Mouse (Mus musculus) C2C12 (cell line): ENCODE results near the gene Ssr3. TPM values are rescaled to one million over a fixed set of nuclear protein-coding genes. Genes with fewer than 3 reads are reported as not detected.
A peak's percentile ranks its signal among the peaks of the same experiment; 100 is the strongest.
"Not testable (repeated sequence)": the region's sequence is repeated elsewhere in the genome, so short reads cannot be mapped to it uniquely, and the experiment has no call there.

Experiments
- H3K27me3 ChIP-seq: one replicate; pipeline ENCODE4 v1.6.1; 2011; ENCODE audit not compliant: control insufficient read depth, insufficient read depth, insufficient read length
- H3K36me3 ChIP-seq: one replicate; pipeline ENCODE4 v1.6.1; 2011; ENCODE audit not compliant: control insufficient read depth, insufficient read depth
- H3K4me3 ChIP-seq: one replicate; pipeline ENCODE4 v1.5.1; 2011; ENCODE audit warnings: mild to moderate bottlenecking, control low read depth; ENCODE audit not compliant: poor library complexity, insufficient read depth, severe bottlenecking
- H3K79me2 ChIP-seq: one replicate; pipeline ENCODE4 v1.6.1; 2011; ENCODE audit not compliant: control insufficient read depth, insufficient read depth
- H3K79me3 ChIP-seq: one replicate; pipeline ENCODE4 v1.6.1; 2011; ENCODE audit warnings: low read depth, control low read depth
- H3ac ChIP-seq: one replicate; pipeline ENCODE3; 2011; ENCODE audit warnings: low read depth; ENCODE audit not compliant: control insufficient read depth, insufficient read length
- CEBPB ChIP-seq: IDR thresholded peaks from one replicate; pipeline ENCODE4 v1.6.1; 2011; ENCODE audit warnings: low read depth, mild to moderate bottlenecking, control low read depth, moderate library complexity
- CTCF ChIP-seq: IDR thresholded peaks from one replicate; pipeline ENCODE4 v1.5.1; 2011; ENCODE audit not compliant: control insufficient read depth, insufficient read depth, insufficient read length
- FOSL1 ChIP-seq: IDR thresholded peaks from one replicate; pipeline ENCODE4 v1.8.0; 2011; ENCODE audit warnings: mild to moderate bottlenecking, low read length; ENCODE audit not compliant: poor library complexity, insufficient read depth, severe bottlenecking
- MAX ChIP-seq: IDR thresholded peaks from one replicate; pipeline ENCODE4 v1.6.1; 2011; ENCODE audit warnings: mild to moderate bottlenecking, control low read depth
- MYOD1 ChIP-seq: IDR thresholded peaks from one replicate; pipeline ENCODE4 v1.6.1; 2011; ENCODE audit warnings: low read depth; ENCODE audit not compliant: control insufficient read depth, insufficient read length
- MYOG ChIP-seq: IDR thresholded peaks from one replicate; pipeline ENCODE4 v1.6.1; 2011; ENCODE audit not compliant: control insufficient read depth, insufficient read length; ENCODE audit errors: extremely low read depth
- USF1 ChIP-seq: IDR thresholded peaks from one replicate; pipeline ENCODE4 v1.6.1; 2011; ENCODE audit warnings: low read depth, mild to moderate bottlenecking, control low read depth, moderate library complexity
- polyA plus RNA-seq: library from polyadenylated mRNA; unstranded; fragments of >200 nt; fragmentation: generic; extraction: Trizol; gene quantifications from one replicate; pipeline ENCODE4 v1.2.1, GENCODE M21; 2012; ENCODE audit warnings: missing spikeins

Gene Ssr3
- polyA plus RNA-seq, 1 experiment = 94.4 TPM

GRCm38 (mm10) chr3:65397566-65397965 is 5.1 kb upstream of the Ssr3 start:
- H3K4me3 ChIP-seq = no peak overlapping the region
- no peak for TF ChIP-seq FOSL1
- TF ChIP-seq MYOG = no peak

DNA sequence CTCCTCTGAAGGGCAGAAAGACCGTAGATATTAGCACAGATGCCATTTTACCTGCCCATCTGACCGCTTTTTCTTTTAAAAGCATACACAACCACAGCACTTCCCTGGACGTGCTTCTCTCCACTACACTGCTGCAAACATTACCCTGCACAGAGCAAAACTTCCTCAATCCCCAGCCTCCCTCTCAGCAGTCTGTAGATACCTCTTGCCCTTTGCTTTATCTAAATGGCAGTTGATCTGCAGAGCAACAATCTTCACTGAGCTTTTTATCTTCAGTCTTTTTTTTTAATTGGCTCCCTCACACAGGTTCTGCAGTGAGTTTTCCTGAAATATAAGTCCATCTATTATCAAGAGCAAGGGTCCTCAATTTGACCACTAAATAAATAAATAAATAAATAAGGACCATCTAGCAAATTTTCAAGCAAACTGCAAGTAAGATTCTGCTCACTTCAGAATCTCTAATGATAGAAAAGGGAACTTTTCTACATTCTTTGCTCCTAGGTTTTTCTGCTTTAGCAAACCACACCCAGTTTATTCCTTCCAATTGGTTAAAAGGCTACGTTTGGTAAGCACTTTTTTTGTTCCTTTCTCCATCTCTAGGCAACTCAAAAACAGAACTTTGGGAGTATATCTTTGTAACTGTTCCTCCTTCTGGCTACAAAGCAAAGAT is 4.5 kb upstream of the Ssr3 start:
- Histone ChIP-seq H3K27me3 (no peaks in the 10 kb centered on the region), H3K4me3 (no peak overlapping the region), H3K79me3 (peaks cover 1% of the 10 kb centered on the region), H3ac (no peak overlapping the region), H3K79me2 (peaks cover 4% of the 10 kb centered on the region), H3K36me3 (no peaks in the 10 kb centered on the region)
- TF ChIP-seq MYOD1 = no peak
- no peak for TF ChIP-seq FOSL1
- no peak for TF ChIP-seq MYOG
- TF ChIP-seq CEBPB = no peak
- TF ChIP-seq MAX = no peak
- no peak for TF ChIP-seq CTCF
- TF ChIP-seq USF1 = no peak

More at GRCm38 (mm10) chr3:65397566-65397965, 5.1 kb upstream of the Ssr3 start:
- H3K27me3 ChIP-seq = no peaks in the 10 kb centered on the region
- H3K79me3 ChIP-seq = no peaks in the 10 kb centered on the region
- no peaks in the 10 kb centered on the region for H3K79me2 ChIP-seq
- no peak overlapping the region for H3ac ChIP-seq
- H3K36me3 ChIP-seq = no peaks in the 10 kb centered on the region

DNA sequence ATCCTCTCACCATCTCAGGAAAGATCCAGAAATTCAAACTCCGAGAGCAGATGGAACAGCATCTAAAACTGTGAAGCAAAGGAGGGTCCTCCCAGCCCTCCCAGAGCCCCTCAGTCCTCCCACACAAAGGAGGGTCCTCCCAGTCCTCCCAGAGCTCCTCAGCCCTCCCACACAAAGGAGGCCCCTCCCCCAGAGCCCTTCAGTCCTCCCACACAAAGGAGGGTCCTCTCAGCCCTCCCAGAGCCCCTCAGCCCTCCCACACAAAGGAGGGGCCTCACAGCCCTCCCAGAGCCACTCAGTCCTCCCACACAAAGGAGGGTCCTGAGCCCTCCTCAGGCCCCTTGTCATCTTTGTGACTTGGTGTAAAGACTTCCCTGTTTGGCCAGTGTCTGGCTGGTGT is 2.7 kb upstream of the Ssr3 start:
- not testable (repeated sequence) for H3K27me3 ChIP-seq, H3K4me3 ChIP-seq, H3K36me3 ChIP-seq, H3ac ChIP-seq
- H3K79me2 ChIP-seq = peaks cover 23% of the 10 kb centered on the region
- peaks cover 19% of the 10 kb centered on the region for H3K79me3 ChIP-seq

GRCm38 (mm10) chr3:65391784-65392420 is 521 bp downstream of the Ssr3 start:
- no peaks in the 10 kb centered on the region for H3K27me3 ChIP-seq
- H3K79me2 ChIP-seq = peaks cover 55% of the 10 kb centered on the region
- peak overlapping the region; percentile 82 for H3K4me3 ChIP-seq
- no peak for TF ChIP-seq CEBPB
- TF ChIP-seq MYOG = no peak
- TF ChIP-seq MAX = no peak
- TF ChIP-seq CTCF = no peak
- no peak for TF ChIP-seq FOSL1
- no peak for TF ChIP-seq MYOD1
- no peak for TF ChIP-seq USF1
- H3ac ChIP-seq = peak overlapping the region; percentile 89
- peaks cover 37% of the 10 kb centered on the region for H3K36me3 ChIP-seq
- peaks cover 48% of the 10 kb centered on the region for H3K79me3 ChIP-seq

GRCm38 (mm10) chr3:65391222-65391783 is 1.1 kb downstream of the Ssr3 start:
- Histone ChIP-seq H3K79me3 (peaks cover 53% of the 10 kb centered on the region), H3ac (peak overlapping the region; percentile 89), H3K36me3 (peaks cover 43% of the 10 kb centered on the region), H3K4me3 (peak overlapping the region; percentile 82), H3K79me2 (peaks cover 61% of the 10 kb centered on the region), H3K27me3 (no peaks in the 10 kb centered on the region)
- TF ChIP-seq FOSL1 = no peak
- TF ChIP-seq MAX = no peak

- Histone ChIP-seq H3ac (no peak overlapping the region), H3K36me3 (peaks cover 97% of the 10 kb centered on the region), H3K79me2 (peaks cover 91% of the 10 kb centered on the region), H3K4me3 (no peak overlapping the region), H3K27me3 (no peaks in the 10 kb centered on the region), H3K79me3 (peaks cover 58% of the 10 kb centered on the region)
- no peak for TF ChIP-seq CEBPB
- TF ChIP-seq MAX = no peak
- no peak for TF ChIP-seq USF1
Observed at GRCm38 (mm10) chr3:65385771-65386170, 6.7 kb downstream of the Ssr3 start.
